Mouse (Mus musculus): ENCODE data around the gene Tnni3k.
"Not testable (repeated sequence)": the region's sequence is repeated elsewhere in the genome, so short reads cannot be mapped to it uniquely, and the experiment has no call there.

Gene Tnni3k

DNA sequence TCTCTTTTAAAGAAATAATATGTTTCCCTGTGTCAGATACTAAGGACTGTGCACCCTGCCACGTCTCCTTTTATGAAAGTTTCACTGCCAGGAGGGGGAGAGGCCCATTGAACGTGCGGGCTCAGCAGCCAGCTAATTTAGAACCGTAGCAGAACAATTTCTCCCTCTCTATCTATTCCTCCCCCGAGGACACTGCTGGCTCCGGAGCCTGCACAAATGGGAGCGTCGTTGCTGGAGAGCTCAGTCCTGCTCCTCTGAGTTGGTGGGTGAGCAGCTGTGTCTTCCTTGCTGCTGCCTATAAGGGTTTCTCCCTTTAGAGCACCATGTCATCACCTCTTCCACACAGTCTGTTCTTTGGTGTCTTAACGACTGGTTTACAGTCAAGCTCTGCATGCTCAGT is 220.8 kb downstream of the Tnni3k start:
- DNase-seq (ENCODE audit: low spot score): no peak

DNA sequence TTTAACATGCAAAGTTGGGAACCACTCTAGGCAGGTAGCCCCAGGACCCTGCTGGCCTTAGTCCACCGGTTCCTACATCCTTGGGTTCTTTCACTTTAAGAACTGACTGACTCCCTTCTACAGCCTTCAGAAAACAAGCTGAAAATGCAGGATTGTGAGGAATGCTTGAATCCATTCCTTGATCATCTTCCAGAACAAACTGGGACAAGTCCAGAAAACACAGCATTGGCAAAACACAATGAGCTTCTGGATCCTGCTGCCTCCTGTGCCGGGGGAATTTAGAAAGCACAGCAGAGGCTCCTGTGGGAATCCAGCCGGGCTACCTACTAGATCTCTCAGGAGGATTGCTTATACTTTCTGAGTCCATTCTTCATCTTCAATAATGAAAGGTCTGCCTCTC is 229.5 kb downstream of the Tnni3k start:
- DNase-seq (ENCODE audit: low spot score): no peak

DNA sequence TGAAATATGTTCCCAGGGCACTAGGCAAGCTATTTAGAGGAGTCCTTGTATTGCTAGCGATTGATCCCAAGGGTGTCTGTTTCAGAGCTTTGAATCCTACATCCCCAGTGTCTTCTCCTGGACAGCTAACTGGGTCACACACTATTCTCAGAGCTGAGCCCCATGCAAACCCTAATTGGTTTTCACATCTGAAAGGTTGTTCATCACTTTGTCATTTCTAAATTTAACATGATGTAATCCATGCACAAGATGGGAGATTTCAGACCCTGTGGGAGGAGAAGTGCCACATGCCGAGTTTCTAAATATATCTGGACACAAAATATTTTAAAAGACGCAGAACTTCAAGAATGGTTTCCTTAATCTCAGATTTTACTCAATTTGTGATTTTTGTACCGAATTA is 230.5 kb downstream of the Tnni3k start:
- no peak for DNase-seq (ENCODE audit: low spot score)

DNA sequence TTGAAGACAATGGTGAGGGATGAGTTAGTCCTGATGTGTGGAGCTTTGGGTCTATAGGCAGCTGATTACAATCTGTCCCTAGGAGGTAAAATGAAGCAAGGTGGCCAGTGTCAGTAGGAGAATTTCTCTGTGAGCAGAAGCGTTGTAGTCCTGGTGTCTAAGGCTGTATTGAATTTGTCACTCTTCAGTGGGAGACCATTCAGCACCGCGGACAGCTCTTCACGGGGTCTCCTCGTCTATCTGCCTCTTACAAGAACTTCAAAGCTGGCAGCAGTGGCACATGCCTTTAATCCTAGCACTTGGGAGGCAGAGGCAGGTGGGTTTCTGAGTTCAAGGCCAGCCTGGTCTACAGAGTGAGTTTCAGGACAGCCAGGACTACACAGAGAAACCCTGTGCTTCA is 235.5 kb downstream of the Tnni3k start:
- DNase-seq (ENCODE audit: low spot score): not testable (repeated sequence)

DNA sequence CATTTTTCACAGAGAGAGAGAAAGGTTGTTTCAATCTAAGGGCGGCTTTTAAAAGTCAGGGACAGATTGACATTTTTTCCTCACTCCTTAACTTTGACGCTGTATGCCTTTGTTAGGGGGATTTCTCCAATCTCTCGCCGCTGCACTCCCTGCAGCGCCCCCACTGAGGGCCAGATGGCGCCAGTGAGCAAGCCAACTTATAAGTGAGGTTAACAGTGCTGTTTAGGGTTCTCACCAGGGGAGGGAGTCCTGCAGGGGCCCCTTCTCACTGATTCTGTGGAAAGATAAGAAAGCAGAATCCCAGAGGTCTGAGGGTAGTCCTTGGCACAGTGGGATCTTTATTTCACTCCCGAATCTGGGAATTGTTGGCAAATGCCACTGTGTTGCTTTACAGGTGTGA is 237.5 kb downstream of the Tnni3k start:
- DNase-seq (ENCODE audit: low spot score): no peak

DNA sequence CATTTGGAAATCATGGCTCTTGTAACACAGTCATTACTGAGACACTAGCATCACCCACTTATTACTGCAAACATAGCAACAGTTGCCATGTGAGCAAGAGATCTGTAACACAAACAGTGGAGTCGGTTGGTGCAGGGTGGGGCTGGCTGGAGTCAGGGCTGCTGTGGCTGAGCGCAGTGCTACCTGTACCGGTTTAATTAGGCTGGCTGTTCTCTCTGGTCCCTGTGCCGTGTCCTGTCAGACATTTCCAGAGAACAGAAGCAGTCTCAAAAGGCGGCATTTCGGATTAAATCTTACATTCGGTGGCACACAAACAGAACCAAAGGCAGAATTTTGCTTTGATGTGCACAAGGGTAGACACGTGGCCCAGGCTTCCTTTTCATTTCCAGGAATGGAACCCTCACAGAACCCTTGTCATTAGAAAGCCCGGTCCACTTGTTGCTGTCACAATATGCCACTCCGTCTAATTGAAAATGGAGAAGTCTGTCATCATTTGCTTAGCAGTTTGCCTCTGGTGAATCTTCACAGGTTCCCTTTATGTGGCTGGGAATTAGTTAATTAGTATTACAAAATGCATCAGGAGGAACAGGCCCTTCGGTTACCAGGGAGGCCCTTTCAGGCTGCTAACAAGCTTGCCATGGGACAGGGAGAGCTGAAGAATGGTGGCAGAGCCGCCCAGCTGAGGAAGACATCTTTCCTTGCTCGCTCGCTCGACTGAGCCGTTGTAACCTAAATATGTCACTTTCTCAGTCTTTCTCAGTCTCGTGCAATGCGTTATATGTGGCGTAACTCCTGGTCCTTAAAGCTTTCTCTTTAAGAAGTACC is 238.2 kb downstream of the Tnni3k start:
- DNase-seq (ENCODE audit: low spot score): no peak

DNA sequence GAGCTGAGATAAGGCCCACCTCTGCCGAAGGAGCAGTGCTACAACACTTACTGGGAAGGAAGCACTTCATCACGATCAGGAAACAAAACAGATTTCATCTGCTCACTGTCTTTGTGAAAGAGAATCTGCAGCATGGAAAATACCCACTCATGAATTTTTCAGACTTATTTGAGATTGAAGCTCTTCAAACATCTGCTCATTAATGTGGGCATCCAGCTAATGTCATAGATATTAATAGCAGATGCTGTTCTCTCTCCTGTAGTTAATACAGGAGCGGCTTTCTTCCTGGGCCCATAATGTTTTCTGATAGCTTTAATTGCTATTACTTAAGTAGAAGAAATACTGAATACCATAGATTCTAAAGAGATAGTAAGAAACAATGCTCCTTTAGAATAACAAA is 239.0 kb downstream of the Tnni3k start:
- no peak for DNase-seq (ENCODE audit: low spot score)

DNA sequence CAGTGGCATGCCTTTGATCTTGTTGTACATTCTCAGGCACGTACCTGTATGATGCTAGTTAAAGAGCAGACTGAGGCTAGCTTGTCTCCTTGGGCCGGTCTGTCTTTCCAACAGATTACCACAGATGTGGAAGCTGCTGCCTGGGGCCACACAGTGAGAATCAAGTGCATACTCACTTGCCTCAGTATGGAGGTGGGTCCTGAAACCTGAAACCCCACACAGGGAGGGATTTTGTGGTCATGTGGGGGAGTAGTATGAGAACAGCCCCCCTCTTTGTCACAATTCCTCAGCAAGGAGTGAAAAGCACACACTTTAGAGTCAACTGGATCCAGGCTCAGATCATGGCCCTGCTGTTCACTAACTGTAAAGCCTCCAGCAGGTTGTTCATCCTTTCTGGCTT is 239.6 kb downstream of the Tnni3k start:
- no peak for DNase-seq (ENCODE audit: low spot score)

DNA sequence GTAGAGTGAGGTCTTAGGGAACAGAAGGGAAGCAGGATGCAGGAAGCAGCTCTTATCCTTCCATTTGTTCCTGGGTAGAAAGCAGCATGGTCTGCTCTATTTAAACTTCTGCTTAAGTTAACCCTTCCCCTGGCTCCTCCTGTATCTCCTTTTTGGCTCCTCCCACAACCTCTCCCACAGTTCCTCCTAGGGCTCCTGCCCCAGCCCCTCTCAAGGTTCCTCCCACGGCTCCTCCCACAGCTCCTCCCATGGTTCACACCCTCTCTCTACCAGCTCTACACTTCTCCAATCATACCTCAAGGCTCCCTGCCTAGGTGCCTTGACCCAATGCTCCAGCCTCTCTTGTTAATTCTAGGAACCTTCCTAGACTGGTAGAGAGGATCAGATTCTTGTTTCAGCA is 242.3 kb downstream of the Tnni3k start:
- no peak for DNase-seq (ENCODE audit: low spot score)

DNA sequence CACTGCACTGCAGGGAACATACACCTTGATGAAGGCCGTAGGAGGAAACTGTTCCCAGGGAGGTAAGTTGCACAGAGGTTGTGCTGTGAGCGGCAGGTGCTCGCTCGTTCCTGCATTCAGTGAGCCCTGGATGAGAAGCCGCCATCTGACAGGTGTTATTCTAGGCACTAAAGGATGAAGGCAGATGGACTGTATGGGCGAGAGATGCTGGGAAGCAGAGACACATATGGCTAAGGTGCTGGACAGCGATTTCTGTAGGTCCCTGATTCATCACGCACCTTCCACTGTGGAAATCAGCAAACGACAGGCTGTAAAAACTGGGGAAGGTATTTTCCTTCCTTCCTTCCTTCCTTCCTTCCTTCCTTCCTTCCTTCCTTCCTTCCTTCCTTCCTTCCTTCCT is 243.4 kb downstream of the Tnni3k start:
- DNase-seq (ENCODE audit: low spot score): no peak

DNA sequence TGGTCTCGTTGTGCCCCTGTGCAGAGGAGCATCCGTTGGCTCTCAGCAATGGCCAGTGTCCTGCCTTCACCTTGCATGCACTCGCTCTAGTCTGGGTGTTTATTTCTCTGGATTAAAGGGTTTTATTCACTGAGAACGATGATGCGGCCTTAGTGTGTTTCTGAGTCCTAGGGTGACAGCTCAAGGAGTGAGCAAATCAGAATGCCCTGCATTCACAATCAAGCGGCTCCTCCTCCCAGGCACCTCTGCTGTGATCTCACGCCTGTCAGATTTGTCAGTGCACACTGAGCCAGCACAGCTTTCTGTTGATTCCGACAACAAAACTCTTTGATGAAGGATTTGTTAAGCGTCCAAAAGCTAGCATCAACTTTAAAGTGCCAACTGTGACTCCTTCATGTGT is 243.9 kb downstream of the Tnni3k start:
- DNase-seq (ENCODE audit: low spot score): no peak

DNA sequence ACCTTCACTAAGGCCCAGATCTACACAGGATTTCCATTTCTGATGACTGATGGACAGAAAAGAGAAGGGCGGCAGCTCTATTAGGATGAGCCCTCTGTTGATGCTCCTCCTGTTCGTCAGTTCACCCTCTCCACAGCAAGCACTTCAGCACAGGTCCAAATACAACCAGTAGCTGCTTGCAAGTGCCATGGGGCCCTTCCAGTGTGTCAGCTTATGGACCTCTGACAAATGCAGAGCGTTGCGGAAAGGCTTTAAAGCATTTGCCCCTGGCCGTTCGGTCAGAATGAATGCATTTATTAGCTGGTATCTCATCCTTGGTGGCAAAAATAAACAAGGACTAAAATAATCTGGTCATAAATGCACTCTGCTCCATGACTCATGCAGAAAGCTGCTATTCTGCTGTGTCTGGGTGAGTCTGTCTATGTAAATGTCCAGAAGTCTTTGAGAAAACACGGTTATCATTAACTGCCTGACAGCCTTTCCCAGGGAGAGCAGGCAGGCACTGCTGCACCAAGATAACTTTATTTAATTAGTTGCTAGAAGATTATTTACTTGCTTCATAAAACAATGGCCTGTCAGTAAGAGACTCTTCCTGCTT is 244.8 kb downstream of the Tnni3k start:
- DNase-seq (ENCODE audit: low spot score): no peak

DNA sequence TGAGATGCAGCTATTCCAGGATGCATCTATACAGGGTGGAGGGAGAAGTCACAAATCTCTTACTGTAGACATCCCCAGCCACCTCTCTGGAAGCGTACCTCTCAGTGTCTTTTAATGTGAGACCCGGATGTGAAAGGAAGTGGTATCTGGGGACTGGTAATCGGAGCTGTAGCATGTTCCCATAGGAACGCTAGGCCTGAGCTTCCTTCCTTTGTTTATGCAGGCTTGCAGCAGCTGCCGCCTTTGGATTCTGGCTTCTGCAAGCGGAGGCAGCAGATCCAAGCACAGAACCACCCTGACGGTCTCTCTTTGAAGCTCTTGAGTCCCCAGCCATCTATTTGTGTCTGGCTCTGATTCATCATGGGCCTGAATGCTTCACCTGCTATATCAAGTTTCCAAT is 248.6 kb downstream of the Tnni3k start:
- DNase-seq (ENCODE audit: low spot score): no peak

DNA sequence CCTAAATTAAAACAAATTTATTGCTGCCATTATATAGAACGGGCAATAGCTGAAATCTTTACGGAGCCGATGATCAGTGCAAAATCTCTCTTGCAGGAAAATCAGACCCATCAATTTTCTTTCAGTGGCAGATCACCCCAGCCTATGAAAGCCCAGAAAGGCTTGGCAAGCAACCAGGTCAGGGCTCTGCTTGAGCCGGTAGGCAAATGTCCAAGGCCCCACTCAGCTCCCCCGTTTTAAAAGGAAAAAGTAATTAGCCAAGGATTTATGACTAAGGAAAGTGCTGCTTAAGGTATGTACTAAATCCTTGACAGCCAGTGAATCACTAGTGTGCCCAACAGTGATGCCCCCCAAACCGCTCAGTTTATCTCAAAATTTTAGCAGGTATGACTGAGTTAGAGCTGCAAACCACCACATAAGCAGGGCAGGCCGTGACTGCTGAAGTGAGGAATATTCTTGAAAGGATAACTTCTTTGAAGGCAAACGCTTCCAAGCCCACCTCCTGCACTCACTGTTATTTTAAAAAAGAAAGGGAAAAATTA is 254.2 kb downstream of the Tnni3k start:
- DNase-seq (ENCODE audit: low spot score): peak; percentile 7

DNA sequence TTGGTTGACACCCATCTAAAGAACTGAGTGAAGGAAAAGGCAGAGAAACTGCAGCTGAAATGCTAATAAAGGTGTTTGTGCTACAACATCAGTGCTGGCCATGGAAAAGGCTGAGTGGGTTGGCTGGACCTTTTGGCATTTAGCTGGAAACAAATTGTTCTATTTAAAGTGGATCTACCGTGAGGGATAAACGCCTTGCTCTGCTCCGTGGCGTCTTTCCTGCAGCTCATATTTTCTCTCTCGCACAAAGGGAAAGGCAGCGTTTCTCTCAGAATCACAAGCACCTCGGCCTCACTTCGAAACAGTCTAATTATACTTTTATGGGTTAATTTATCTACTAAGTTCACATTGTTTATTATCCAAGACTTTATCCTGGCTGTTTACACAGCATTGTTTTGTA is 254.8 kb downstream of the Tnni3k start:
- no peak for DNase-seq (ENCODE audit: low spot score)

DNA sequence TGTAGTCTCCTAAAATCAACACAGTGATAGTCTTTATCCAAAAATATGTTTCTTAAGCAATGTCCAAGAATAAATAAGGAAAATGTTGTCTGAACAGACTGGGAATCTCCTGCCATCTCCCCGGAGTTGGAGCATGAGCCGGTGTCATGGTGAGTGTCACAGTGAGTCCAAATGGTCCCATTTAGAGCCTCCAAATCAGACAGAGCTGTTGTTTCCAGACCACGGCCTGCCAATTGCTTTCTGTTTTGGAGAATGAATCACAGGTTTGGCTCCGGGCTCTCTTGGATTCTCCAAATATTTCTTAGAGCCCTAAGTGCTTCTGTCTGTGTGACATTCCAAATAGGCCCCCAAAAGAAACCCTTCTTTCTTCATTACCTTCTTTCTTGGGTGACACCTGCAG is 256.4 kb downstream of the Tnni3k start:
- DNase-seq (ENCODE audit: low spot score): no peak

DNA sequence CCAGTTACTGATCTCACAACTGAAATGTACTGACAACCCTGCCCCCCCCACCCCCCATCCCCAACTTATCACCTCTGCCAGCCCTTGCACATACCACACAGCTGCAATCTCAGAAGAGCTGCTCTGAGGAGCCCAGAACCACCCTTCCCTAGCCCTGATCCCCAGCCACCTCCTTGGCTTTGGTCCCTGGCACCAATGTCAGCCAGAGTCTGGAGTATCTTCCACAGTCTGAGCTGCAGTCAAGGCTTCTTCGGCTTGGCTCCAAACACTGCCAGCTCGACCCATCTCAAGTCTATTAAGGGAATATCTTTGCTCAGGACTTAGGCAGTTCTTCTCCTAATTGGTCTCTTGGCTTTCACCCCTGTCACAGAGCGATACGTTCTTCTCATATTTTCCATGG is 261.6 kb downstream of the Tnni3k start:
- DNase-seq (ENCODE audit: low spot score): no peak

DNA sequence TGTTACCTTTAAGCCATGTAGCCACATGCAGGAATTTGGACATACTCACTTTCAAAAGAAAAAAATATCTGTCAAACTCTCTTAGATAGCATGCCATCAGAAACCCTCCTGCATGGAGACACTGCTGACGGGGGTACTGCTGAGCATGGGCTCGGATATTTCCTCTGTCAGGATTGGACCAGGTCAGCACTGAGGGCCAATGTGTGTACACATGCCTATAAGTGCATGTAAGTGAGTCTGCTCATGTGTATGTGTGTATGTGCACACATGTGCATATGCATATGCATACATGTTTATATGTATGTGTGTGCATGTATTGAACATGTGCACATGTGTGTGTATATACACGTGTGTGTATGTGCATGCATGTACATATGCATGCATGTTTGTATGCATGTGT is 267.6 kb downstream of the Tnni3k start:
- DNase-seq (ENCODE audit: low spot score): no peak

DNA sequence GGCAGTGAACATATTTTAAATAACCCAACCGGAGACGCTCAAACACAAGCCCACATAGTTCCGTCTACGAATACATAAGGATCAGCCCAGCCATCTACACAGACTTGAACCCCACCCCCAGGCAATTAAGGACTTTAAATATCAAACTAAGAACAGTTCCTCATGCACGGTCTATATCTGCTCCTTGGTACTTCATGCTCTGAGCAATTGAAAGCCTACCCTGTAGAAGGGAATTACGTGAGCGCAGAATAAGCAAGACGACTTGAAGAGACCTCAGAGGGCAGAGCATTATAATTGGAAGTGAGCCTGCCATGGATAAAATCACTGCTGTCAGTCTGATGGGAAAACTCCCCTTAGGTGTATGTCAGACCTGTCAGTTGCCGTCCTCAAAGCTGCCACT is 268.9 kb downstream of the Tnni3k start:
- DNase-seq (ENCODE audit: low spot score): no peak

DNA sequence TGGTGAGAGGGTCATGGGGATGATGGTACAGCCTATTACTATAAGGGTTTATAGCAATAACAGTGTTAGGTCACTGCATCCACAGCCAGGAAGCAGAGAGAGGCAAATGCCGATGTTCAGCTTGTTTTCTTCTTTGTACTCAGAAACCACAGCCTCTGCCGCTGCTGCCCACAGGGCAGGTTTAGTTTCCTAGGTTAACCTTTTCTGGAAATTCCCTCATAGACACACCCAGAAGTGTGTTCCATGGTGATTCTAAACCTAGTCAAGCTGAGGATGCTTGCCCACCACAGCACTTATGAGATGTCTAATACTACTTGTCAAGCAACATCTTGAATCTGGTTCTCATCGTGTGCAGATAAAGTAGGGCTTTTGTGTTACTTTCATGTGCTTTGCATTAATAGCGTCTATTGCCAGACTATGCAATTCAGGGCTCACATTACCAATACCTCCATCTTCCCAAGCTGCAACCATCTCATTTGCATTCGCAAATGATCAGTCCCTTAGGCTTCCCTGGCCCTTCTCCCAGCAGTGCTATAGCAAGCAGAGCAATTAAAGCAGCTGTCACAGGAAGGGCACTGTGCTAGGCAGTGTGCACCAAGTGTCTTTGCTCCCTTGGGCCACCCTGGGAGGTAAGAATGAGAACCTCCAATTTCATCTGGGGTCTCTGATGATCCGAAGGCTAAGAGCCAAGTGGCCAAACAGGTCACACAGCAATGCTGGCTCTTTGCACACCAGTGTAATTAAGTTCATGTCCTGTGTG is 276.2 kb downstream of the Tnni3k start:
- DNase-seq (ENCODE audit: low spot score): no peak

DNA sequence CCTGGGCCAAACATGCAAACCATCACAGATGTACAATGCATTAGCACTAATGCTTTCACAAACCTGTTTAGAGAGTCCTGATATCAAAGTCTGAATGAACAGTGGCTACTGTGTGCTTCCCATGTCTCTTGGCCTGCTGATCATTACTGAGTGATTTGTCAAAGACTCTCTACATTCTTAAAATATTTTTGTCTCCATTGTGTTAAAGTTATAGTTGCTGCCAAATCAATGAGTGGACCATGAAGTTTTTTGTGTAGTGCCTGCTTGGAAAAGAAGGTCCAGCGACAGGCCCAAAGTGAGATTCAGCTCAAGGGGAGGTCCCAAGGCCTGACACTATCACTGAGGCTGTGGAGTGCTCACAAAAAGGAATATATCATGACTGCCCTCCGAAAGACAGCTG is 283.6 kb downstream of the Tnni3k start:
- no peak for DNase-seq (ENCODE audit: low spot score)

DNA sequence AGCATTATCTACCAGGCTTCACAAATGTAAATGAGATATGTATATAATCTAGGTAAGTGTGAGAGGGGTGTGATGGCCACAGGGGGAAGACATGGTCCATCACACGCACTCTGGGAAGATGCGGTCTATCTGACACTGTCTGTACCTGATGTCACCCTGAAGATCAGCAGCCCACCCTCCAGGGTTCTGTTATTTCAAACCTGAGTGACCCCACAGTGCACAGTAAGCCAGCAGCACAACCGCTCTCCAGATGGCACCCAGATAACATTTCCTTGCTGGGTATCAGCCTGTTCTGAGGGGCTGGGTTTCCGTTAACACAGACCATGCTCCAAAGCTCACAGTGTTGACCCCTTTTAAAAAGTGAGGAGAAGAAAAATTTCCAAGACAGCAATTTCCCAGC is 288.9 kb downstream of the Tnni3k start:
- no peak for DNase-seq (ENCODE audit: low spot score)

DNA sequence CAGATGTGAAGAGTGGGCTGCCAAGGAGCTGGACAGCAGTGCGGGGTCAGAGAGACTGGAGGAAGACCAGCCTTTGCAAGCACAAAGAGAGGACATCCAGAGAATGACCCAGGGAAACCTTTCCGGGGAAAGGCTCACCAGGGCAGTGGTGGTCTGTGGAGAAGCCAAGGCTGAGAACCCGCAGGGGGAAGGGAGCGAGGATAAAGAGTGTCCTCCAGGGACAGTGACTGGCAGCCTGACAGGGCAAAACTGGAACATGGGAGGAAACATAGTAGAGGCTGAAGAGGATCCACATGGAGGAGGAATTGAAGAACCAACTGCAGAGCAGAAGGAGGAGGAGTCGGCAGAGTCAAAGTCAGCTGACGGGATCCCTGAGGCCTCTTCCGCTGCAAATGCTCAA is 291.1 kb downstream of the Tnni3k start:
- no peak for DNase-seq (ENCODE audit: low spot score)
